Mouse (Mus musculus) cerebellum, adult 18-20 months (tissue): ENCODE measurements around the gene Rbl2.

ENCODE experiments used
- DNase-seq, 2 experiments: peaks; one replicate each; pipeline ENCODE4 v3.0.0; 2021

Gene Rbl2

DNA sequence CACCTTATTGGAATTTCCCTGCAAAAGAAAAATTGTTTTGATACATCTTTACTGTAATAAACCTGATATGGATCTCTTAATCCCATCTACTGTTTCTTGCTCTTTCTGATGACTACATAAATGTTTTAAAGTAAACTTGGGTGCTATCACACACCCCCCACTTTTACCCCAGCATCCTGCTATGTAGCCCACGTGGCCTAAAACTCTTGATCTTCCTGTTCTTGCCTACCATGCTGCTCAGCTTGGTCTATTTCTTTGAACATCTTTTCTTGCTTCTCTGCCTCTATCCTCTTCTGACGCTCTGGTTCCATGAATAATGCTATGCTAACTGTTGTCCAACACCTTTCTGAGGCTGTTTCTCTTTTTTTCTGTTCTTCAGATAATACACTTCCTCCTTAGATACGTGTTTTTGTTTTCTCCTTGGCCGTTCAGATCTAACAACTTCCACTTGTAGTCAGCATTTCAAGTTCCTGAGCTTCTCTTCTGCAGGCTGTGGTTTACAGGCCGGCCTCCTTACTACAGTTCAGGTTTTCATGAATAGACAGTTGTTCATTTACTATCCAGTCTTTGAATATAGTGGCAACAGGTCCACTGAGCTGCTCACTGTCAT, 42.1 kb downstream of the Rbl2 start:
- no peak for DNase-seq

DNA sequence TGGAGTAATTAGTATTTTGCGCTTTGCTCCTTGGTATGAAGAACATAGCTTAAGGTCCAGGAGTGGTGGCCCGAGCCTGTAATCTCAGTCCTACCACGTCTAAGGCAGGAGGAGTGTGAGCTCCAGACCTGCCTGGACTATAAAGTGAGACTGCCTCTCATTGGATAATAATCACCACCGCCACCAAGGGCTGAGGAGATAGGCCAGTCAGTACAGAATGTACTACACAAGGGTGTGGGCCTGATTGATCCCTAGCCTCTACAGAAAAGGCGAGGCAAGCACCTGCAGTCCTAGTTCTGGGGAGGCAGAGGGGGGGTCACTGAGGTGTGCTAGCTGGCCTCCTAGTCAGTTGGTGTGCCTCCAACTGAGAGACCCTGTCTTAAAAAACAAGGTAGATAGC, 44.6 kb downstream of the Rbl2 start:
- DNase-seq: no peak

DNA sequence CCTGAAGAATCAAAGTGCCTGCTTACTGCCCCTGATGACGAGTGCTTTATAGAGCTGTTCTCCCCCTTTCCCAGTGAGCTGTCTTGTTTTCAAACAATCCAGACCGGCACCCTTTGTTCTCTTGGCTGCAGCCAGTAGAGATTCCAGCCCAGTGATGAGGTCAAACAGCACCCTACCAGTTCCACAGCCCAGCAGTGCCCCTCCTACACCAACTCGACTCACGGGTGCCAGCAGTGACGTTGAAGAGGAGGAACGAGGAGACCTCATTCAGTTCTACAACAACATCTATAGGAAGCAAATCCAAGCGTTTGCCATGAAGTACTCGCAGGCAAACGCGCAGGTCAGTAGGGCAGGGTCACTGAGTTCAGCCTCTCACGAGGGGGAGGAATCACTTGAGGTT, 45.1 kb downstream of the Rbl2 start:
- no peak for DNase-seq

DNA sequence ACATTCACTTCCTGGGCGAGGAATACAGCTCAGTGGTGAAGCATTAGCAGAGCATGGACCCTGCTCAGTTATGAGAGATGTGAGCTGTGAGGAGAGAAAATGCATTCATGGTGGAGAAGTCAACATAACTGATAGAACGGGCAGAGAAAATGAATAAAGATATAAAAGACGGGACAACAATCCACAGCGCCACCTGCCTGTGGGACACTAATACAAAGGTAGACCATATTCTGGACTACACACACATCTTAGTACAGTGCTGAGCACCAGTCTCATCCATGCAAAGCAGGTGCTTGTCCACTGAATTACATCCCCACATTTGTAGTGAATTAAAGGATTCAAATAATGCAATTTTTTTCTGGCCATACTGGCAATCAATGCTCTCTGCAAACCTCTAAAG, 47.7 kb downstream of the Rbl2 start:
- no peak for DNase-seq

DNA sequence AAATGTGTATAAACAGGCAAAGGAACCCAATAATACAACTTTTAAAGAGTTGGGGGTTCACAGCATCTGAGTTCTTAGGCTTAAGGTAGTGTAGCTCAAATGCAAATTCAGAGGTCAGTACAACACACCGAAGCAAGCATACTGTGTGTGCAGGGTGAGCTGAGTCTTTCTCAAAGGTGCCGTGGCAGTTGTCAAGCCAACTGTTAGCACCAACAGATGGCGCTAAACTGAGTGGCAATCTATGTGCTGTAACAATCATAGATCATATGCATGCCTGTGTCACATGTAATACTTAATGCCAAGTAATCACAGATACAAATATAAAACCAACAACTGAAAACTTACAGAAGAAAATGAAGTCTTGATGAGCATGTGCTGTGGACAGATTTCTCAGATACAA, 48.3 kb downstream of the Rbl2 start:
- DNase-seq: no peak

DNA sequence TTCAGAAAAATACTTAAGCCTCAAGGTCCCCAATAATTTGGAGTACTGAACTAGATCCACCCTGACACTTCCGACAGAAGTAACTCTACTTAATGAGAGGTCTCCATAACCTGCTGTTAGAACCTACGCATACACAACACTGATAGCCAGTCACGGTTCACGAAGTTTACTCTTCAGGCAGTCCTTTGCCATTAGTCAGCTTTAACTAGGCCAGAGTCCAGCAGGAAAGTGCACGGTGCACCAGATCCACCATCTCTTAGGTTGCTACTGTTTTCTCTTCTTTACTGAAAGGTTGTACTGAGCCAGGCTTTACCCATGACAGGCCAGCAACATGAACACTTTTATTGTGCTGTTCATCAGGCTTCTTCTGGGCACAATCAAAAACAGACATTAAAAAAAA, 54.5 kb downstream of the Rbl2 start:
- DNase-seq: no peak

DNA sequence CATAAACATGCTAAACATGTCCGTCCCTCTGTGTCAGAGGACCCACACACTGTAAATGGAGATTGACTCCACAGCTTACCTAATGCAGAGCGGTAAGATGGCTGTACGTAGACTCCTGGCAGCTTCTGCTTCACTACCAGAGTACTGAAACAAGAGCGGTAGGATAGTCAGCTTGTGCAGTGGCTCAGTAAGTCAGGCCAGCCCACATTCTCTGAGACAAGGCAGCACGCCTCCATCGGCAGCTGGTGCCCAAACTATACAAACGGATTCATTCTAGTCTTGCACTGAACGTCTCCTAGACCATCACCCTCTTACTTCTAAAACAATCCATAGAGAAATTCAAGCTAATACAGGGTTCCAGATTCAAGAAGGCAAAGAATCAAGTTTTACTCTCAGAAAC, 56.9 kb downstream of the Rbl2 start:
- DNase-seq: no peak

DNA sequence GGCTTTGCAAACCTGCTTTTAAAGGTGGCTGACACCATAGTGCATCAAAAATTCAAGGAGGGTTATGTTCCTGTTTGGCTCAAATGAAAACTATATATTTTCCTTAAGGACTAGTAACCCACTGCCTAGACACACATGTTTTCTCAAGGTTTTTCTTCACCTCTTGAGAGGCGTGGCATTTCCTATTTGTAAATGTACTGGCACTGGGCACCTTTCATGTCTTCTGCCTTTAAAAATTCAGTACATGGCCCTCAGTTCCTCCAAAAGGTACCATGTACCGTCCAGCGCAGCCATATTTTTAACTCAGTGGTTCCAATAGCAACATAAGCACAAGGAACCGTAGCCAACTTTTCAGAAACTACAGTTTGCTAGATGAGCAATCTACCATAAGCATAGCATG, 62.9 kb downstream of the Rbl2 start:
- DNase-seq: peak in 1 of 2 experiments; percentile 16

DNA sequence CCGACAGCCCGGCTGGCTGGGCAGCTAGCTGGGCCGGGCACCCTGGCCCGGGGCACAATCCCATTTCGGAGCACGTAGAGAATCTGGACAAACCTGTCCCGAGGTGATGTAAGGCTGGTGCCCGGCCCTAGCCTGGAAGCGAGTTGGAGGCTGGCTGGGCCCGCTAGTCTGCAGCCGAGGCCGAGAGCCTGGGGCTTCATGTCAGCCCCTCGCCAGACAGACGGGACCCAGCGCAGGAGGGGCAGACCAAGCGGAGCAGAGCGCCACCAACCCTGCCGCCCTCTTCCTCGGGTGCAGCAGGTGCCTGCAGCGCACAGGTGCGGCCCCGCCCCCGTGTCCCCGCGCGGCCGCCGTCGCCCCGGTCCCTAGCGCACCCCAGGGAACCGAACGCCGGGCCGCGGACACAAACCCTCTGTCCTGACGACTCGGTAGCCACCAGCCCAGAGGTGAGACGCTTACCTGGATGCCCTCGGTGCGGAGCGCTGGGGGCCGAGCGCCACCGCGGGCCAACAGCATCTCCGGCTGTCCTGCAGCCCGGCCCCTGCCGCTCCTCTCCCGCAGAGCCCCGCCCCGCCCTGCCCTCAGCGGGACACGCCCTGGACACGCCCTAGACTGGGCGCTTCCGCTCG, 63.7 kb downstream of the Rbl2 start:
- no peak for DNase-seq

DNA sequence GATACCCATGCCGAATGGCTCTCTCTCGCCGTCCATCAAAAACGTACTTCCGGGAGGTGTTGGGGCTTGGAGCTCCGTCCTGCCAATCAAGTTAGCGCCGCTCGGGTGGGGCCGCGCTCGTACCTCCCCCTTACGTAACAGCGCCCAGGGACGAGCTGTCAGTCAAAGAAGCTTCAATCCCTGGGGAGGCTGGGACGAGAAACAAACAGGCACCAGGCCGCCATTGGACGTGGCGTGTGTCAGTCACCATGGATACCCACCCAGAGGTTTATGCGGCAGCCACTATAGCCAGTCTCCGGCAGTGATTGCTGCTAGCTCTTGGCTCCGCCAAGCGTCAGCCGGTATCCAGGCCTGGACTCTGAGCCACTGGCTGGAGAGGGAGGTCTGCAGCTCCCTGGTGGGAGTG, 64.2 kb downstream of the Rbl2 start:
- peak; percentile 99 to 100 for DNase-seq

DNA sequence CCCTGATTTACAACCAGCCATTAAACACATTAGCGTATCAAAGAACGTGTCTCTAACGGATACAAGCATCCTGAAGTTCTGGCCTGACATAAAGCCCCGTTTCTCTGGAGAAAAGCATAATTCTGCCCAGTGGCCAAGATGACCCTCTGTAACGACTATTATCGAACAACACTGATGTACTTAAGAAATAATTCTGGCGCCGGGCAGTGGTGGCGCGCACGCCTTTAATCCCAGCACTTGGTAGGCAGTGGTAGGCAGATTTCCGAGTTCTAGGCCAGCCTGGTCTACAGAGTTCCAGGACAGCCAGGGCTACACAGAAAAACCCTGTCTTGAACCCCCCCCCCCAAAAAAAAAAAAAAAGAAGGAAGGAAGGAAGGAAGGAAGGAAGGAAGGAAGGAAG, 64.8 kb downstream of the Rbl2 start:
- peak; percentile 16 to 48 for DNase-seq

DNA sequence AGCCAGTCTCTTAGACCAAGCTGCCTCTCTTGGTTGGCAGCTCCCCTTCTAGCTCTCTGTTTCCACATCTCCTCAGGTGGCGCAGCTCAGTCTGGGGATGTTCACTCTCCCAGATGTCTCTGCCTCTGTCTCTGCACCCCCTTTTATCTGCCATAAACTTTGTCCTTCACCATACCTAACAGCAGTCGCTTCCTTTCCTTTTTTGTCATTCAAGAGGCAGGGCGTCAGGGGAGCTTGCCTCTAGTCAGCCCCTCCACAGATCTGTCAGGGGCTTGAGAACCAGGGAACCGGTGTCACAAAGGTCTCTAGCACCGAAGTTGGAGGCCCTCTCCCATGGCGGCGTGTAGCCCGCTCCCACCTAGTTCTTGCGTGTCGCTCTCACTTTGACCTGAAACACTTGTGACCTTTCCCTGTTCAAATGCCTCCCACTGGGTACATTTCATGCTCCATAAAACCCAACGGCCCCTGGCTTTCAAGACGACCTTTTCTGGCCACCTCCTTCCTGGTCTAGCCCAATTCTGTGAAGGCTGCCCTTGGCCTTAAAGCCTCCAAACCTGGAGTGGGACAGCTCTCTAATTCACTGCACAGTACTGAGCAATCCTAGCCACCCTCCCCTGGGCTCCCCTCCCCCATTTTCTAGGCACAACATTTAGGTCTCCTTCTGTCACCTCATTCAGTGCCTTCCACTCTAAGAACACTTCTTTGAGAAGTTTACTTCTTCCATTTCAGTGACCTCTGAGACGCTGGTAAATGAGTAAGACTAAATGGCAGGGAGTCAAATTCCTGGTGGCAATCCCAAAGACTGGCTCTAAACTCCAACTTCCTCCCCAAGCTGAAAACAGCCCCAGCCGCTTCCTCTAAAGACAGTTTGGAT, 65.7 kb downstream of the Rbl2 start:
- no peak for DNase-seq

DNA sequence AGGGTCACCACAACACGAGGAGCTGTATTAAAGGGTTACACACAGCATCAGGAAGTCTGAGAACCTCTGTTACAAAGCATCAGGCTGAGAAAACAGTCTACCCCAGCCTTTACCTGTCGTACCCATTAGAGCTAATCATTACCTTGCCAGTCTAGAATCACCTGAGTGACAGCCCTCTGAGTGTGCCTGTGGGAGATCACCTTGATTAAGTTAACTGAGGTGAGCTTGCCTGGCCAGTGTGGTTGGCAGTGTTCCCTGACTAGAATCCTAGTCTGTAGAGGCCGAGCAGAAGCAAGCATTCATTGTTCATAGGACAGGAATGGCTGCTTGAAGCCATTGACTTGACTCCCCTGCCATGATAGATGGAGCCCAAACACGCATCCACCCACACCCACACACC, 71.0 kb downstream of the Rbl2 start:
- no peak for DNase-seq

DNA sequence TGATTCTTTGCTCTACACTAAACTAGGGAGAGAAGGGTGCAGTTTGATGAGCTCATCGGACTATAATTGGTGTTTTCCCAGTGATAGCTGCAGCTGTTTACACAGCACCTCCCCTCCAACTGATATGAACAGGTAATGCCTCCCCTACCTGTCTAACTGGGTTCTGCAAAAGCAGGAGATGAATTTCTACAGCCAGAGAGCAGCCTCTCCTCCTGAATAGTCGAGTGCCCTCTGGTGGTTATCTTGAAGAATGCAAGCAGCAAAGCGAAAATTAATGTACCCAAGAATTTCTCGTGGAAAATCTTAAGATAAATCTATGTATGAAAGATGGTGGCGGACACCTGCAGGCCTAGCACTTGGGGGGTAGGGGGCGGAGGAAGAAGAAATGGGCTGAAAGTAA, 77.9 kb downstream of the Rbl2 start:
- DNase-seq: peak; percentile 69 to 72

DNA sequence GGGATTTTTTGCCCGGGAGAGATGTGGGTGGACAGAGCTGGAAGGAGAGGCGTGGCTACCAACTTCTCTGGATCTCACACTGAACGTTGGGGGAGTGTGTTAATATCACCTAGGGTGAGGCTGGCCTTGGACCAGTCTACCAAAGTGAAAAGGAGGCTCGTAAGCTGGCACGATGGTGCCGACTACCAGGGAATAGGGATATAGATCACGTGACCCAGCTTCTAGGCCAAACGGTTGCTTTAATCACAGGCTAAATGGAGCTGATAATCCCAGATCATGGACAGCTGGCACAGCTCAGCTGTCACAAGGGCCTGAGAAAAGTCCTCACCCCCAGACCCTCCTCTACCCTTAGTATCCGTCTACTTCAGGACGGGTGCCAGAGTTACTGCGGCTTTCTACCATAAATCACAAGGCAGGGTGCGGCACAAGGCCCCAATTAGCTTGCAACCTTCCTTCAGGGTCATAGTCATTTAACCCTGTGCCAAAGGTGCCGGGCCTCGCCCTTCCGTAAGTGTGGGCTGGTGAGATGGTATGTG, 78.9 kb downstream of the Rbl2 start:
- DNase-seq: no peak

DNA sequence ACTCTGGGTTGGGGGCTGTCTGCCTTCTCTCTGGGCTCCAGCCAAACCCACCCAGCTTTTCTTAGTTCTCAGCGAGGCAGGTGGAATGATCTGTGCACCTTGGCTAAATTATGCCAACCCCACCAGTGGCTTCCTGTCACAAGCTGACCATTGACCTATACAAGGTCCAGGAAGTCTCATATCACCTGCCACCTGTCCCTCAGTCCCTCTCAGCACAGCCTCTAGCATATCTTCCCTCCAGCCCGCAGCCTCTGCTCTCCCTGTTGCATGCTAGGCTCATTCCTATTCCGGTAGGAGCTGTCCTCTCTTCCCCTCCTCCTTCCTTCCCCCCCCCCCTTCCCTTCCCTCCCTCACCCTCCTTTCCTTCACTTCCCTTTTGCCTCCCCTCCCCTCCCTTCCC, 79.4 kb downstream of the Rbl2 start:
- no peak for DNase-seq

DNA sequence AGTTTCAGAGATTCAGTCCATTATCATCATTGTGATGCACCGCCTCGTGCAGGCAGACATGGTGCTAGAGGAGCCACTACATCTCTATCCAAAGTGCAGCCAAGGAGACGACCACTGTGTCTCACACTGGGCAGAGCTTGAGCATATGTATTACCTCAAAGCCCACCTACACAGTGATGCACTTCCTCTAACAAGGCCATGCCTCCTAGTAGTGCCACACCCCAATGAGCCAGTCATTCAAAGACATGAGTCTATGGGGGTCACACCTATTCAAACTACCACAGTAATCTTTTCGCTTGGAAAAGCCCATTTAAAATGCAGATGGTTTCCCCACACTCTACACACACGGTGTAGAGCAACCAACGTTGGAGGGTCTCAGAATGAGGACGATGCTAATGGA, 81.7 kb downstream of the Rbl2 start:
- no peak for DNase-seq

DNA sequence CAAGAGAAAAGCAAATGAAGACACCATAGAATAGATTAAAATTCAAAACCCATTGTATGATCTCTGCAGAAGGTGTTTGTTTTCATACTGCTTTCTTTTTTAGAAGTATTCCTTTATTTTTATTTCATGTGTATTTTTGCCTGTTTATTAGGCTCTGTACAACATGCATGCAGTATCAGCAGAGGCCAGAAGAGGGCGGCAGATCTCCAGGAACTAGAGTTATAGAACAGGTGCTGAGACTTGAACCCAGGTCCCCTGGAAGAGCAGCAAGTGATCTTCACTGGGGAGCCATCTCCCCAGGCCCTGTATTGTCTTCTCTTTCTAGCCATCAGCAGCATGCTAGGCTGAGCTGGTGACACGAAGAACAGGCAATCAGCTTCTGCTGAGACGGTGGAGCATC, 84.0 kb downstream of the Rbl2 start:
- no peak for DNase-seq

DNA sequence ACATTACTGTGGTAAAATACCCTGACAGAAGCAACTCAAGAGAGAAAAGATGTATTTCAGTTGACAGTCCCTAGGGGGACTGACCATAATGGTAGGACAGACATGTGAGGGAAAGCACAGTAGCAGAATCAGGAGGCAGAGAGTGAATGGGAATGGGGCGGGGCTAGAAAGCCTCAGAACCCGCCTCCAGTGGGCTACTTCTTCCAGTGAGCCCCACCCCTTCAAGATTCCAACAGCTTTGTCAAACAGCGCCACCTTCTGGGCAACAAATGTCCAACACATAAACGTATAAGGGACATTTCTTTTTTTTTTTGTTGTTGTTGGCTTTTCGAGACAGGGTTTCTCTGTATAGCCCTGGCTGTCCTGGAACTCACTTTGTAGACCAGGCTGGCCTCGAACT, 84.7 kb downstream of the Rbl2 start:
- no peak for DNase-seq

DNA sequence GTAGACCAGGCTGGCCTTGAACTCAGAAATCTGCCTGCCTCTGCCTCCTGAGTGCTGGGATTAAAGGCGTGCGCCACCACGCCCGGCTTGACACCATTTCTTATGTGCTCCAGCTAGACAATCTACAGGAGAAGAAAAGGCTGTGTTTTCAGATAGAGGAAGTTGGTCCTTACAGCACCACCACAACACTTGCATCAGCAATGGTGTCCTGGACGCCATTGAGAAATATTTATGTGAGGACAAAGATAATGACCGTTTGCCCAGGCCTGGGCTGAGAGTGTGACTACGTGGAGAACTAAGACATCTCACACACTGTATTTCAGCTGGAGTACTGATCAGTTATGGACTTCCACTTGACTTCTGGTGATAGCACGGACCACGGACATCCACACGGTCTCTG, 88.8 kb downstream of the Rbl2 start:
- DNase-seq: no peak

DNA sequence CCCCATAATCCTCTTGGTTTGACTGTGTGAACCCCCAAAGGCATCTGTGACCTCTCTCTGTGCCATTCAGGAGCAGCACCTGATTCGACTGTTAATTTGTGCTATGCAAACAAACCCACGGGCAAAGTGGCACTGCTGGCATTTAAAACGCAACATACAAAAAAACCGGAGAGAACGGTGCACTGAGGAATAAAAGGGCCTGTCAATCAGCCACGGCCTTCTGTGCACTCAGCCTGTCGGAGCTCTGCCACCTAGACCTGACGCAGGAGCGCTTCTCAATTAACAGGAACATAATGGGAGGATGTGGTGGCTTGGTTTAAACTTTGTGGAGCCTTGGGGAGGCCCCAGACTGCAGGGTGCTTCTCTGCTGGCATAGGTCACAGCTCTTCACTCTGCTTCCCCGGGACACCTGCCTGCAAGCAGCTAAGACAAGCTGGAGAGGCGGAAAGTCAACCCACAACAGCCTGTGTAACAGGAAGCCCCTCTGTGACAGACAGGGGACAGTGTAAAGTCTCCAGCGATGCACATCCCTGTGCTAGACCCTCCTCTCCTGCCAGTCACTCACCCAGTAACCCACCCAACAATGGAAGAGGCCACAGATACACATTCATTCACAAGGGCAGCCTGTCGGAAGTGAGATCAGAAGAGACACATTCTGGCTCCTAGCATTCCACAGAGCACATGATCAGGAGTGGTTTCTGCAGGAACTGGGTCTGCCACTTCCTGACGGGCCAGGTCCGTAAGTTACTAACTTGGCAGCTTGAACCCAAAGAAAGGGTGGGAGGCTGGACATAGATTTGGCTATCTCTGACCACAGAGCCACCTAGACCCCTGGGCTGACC, 90.3 kb downstream of the Rbl2 start:
- no peak for DNase-seq

DNA sequence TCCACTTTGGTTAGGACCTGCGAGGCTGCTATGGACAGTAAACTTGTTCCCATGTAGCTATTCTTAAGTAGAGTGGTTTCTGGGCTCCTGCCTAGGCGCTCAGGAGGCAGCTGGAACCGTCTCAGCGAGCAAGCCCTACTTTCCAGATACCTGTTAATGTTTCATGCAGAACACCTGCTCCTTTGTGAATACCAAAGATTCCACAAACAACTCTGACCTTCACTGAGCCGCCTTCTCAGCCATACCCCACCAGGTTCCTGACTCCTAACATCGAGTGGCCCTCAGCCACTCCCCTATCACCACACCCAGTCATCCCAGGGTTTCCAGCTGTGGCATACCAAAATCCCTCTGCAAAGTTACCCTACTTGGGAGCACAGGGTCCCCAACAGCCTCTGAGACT, 100.3 kb downstream of the Rbl2 start:
- no peak for DNase-seq

DNA sequence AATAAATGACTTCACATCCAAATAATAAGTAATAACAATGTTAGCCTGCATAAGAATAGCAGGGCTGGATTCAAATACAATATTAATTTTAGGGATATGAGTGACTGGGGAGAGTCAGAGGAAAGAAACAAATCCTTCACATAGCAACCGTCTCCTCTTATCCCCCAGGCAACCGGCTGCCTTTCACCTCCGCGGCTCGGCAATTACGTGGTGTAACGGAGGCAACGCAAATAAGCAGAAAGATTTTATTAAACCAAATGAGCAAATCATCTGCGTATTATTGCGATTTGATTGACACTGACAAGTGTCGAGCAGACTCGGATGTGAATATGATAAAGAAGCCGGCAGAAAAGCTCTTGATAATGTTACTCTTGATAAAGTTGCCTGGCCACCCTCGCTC, 101.1 kb downstream of the Rbl2 start:
- no peak for DNase-seq
